Mouse (Mus musculus): Measurements from ENCODE around the gene Pkmyt1.

Pkmyt1 gene

GRCm38 (mm10) chr17:23748631-23749391, 22.7 kb downstream of the Pkmyt1 start:
- POLR2A ChIA-PET = interaction anchor here (0.6 to 15.7 kb wide), 21 partner anchors 8 to 98 kb away, joined by 3 to 197 read pairs (median 4); partner anchors contain the start of genes Prss32 (in 3 of the 4), Prss41 (in 3 of the 4), Pkmyt1 (in 2 of the 4) and 1520401A03Rik (in 1 of the 4)
- CTCF ChIA-PET = interaction anchor here (0.5 to 4.6 kb wide), 68 partner anchors 8 to 214 kb away, joined by 3 to 48 read pairs (median 4); partner anchors contain the start of genes Prss32 (in 3 of the 4), Prss41 (in 3 of the 4), Elob (in 2 of the 4) and Paqr4 (in 2 of the 4)

- POLR2A ChIA-PET = interaction anchor here (0.6 to 15.7 kb wide), 21 partner anchors 8 to 97 kb away, joined by 3 to 197 read pairs (median 5); partner anchors contain the start of genes Pkmyt1 (in 2 of the 4), Prss32 (in 2 of the 4), Prss41 (in 2 of the 4) and 1520401A03Rik (in 1 of the 4)
- CTCF ChIA-PET = interaction anchor here (0.7 to 4.6 kb wide), 47 partner anchors 8 to 211 kb away, joined by 3 to 48 read pairs (median 4); partner anchors contain the start of genes Prss32 (in 3 of the 4), Prss41 (in 3 of the 4), Paqr4 (in 2 of the 4) and Bicdl2 (in 1 of the 4)
Measured at GRCm38 (mm10) chr17:23749400-23750191, 23.5 kb downstream of the Pkmyt1 start.

- POLR2A ChIA-PET = interaction anchor here in 1 of 4 experiments (0.6 to 0.7 kb wide), 3 partner anchors 32 to 701 kb away, joined by 3 to 5 read pairs (median 3); no protein-coding TSS in a partner anchor
Measured at GRCm38 (mm10) chr17:23755689-23756088, 29.6 kb downstream of the Pkmyt1 start.

GRCm38 (mm10) chr17:23757581-23757980, 31.4 kb downstream of the Pkmyt1 start:
- CTCF ChIA-PET = interaction anchor here in 3 of 4 experiments (0.7 to 2.4 kb wide), 6 partner anchors 9 to 93 kb away, joined by 3 to 12 read pairs (median 4); partner anchors contain the start of gene Kremen2 (in 2 of the 3)
- POLR2A ChIA-PET = interaction anchor here in 3 of 4 experiments (0.7 to 3.2 kb wide), 13 partner anchors 8 to 69 kb away, joined by 3 to 20 read pairs (median 4); partner anchors contain the start of gene Flywch1 (in 1 of the 3)

More at GRCm38 (mm10) chr17:23755689-23756088, 29.6 kb downstream of the Pkmyt1 start:
- CTCF ChIA-PET = interaction anchor here in 2 of 4 experiments (0.6 to 1.6 kb wide), 3 partner anchors 11 to 205 kb away, joined by 3 to 11 read pairs (median 5); no protein-coding TSS in a partner anchor

GRCm38 (mm10) chr17:23758801-23759200, 32.7 kb downstream of the Pkmyt1 start:
- ChIA-PET CTCF (interaction anchor here (0.5 to 2.4 kb wide), 21 partner anchors 8 to 160 kb away, joined by 3 to 13 read pairs (median 4); partner anchors contain the start of genes Kremen2 (in 2 of the 4), Prss32 (in 2 of the 4), Prss41 (in 2 of the 4) and Elob (in 1 of the 4)), POLR2A (interaction anchor here (0.5 to 3.2 kb wide), 28 partner anchors 9 to 909 kb away, joined by 3 to 20 read pairs (median 4); partner anchors contain the start of genes Paqr4 (in 2 of the 4), Elob (in 1 of the 4), Prss32 (in 1 of the 4) and Srrm2 (in 1 of the 4))

GRCm38 (mm10) chr17:23760231-23760630, 34.1 kb downstream of the Pkmyt1 start:
- POLR2A ChIA-PET = interaction anchor here in 1 of 4 experiments (1.9 to 2.0 kb wide), 2 partner anchors 18 to 31 kb away, joined by 7 to 9 read pairs; partner anchors contain the start of gene Srrm2
- CTCF ChIA-PET = no interaction called here

- ChIA-PET POLR2A (interaction anchor here (0.6 to 1.5 kb wide), 7 partner anchors 9 to 806 kb away, joined by 3 to 4 read pairs (median 3); partner anchors contain the start of genes Kremen2 (in 1 of the 4) and Srrm2 (in 1 of the 4)), CTCF (interaction anchor here (0.7 to 1.5 kb wide), 6 partner anchors 9 to 83 kb away, joined by 3 to 7 read pairs (median 4); partner anchors contain the start of genes Prss32 (in 2 of the 4) and Prss41 (in 1 of the 4))
Measured at GRCm38 (mm10) chr17:23761155-23761554, 35.0 kb downstream of the Pkmyt1 start.

GRCm38 (mm10) chr17:23762976-23763375, 36.8 kb downstream of the Pkmyt1 start:
- ChIA-PET CTCF (interaction anchor here in 3 of 4 experiments (0.6 to 2.3 kb wide), 7 partner anchors 14 to 488 kb away, joined by 3 to 11 read pairs (median 4); partner anchors contain the start of genes Ccnf (in 1 of the 3), Prss32 (in 1 of the 3) and Prss41 (in 1 of the 3)), POLR2A (interaction anchor here in 3 of 4 experiments (1.1 to 2.8 kb wide), 8 partner anchors 11 to 81 kb away, joined by 3 to 11 read pairs (median 4); partner anchors contain the start of genes Pkmyt1 (in 1 of the 3), Prss32 (in 1 of the 3) and Prss41 (in 1 of the 3))

GRCm38 (mm10) chr17:23770493-23770892, 44.4 kb downstream of the Pkmyt1 start:
- ChIA-PET POLR2A (interaction anchor here in 3 of 4 experiments (0.6 to 16.9 kb wide), 17 partner anchors 9 to 554 kb away, joined by 3 to 205 read pairs (median 3); partner anchors contain the start of genes Flywch2 (in 1 of the 3), Prss32 (in 1 of the 3) and Prss41 (in 1 of the 3)), CTCF (interaction anchor here in 3 of 4 experiments (0.5 to 2.0 kb wide), 4 partner anchors 9 to 76 kb away, joined by 3 to 13 read pairs (median 4); partner anchors contain the start of genes Prss32 (in 1 of the 3) and Prss41 (in 1 of the 3))

GRCm38 (mm10) chr17:23770896-23771283, 44.8 kb downstream of the Pkmyt1 start:
- ChIA-PET CTCF (interaction anchor here in 2 of 4 experiments (0.5 to 2.0 kb wide), 3 partner anchors 22 to 76 kb away, joined by 3 to 13 read pairs (median 4); partner anchors contain the start of genes Prss32 (in 1 of the 2) and Prss41 (in 1 of the 2)), POLR2A (interaction anchor here in 3 of 4 experiments (0.6 to 16.9 kb wide), 16 partner anchors 12 to 553 kb away, joined by 3 to 205 read pairs (median 3); partner anchors contain the start of genes Flywch2 (in 1 of the 3), Prss32 (in 1 of the 3) and Prss41 (in 1 of the 3))

- ChIA-PET CTCF (interaction anchor here in 3 of 4 experiments (0.5 to 3.7 kb wide), 4 partner anchors 23 to 75 kb away, joined by 3 to 23 read pairs (median 8); partner anchors contain the start of genes Prss32 (in 2 of the 3) and Prss41 (in 2 of the 3)), POLR2A (interaction anchor here in 3 of 4 experiments (0.8 to 16.9 kb wide), 11 partner anchors 14 to 58 kb away, joined by 3 to 205 read pairs (median 4); partner anchors contain the start of genes Elob (in 1 of the 3) and Flywch2 (in 1 of the 3))
Measured at GRCm38 (mm10) chr17:23771284-23772218, 45.4 kb downstream of the Pkmyt1 start, which contains the start of gene Flywch1. Gene Flywch1 (minus strand): TSS chr17:23771602.

GRCm38 (mm10) chr17:23772219-23772556, 46.1 kb downstream of the Pkmyt1 start:
- POLR2A ChIA-PET = interaction anchor here in 3 of 4 experiments (0.8 to 16.9 kb wide), 8 partner anchors 10 to 78 kb away, joined by 3 to 205 read pairs (median 5); partner anchors contain the start of gene Elob (in 1 of the 3)
- CTCF ChIA-PET = interaction anchor here in 2 of 4 experiments (1.6 to 3.7 kb wide), 6 partner anchors 64 to 188 kb away, joined by 4 to 23 read pairs (median 8); partner anchors contain the start of genes Prss32 (in 2 of the 2), Prss41 (in 2 of the 2) and Prss33 (in 1 of the 2)

GRCm38 (mm10) chr17:23773676-23774075, 47.5 kb downstream of the Pkmyt1 start:
- CTCF ChIA-PET = interaction anchor here (0.6 to 3.7 kb wide), 25 partner anchors 10 to 187 kb away, joined by 3 to 23 read pairs (median 4); partner anchors contain the start of genes Prss32 (in 4 of the 4), Prss41 (in 4 of the 4) and Prss33 (in 1 of the 4)
- POLR2A ChIA-PET = interaction anchor here (0.6 to 16.9 kb wide), 22 partner anchors 10 to 174 kb away, joined by 3 to 205 read pairs (median 3); partner anchors contain the start of genes Prss32 (in 4 of the 4), Prss41 (in 4 of the 4), Flywch2 (in 2 of the 4) and Elob (in 1 of the 4)

- ChIA-PET CTCF (interaction anchor here (0.6 to 3.7 kb wide), 23 partner anchors 9 to 186 kb away, joined by 3 to 23 read pairs (median 4); partner anchors contain the start of genes Prss32 (in 4 of the 4) and Prss41 (in 4 of the 4)), POLR2A (interaction anchor here (0.6 to 16.9 kb wide), 19 partner anchors 10 to 768 kb away, joined by 3 to 205 read pairs (median 4); partner anchors contain the start of genes Prss32 (in 4 of the 4), Prss41 (in 4 of the 4), Flywch2 (in 2 of the 4) and Elob (in 1 of the 4))
Measured at GRCm38 (mm10) chr17:23774090-23774489, 48.0 kb downstream of the Pkmyt1 start.

All from embryonic stem cell, embryonic (primary cell).